Mouse (Mus musculus) erythroblast, embryonic 14.5 days (primary cell): ENCODE results near the gene Cmtm2b.

Source experiments
- GATA1 ChIP-seq: IDR thresholded peaks from 2 replicates; pipeline ENCODE4 v1.6.1; 2012; ENCODE audit warnings: low read length, inconsistent platforms, mixed read lengths
- TAL1 ChIP-seq: IDR thresholded peaks from 3 replicates; pipeline ENCODE4 v1.6.1; 2012; ENCODE audit warnings: low read length, inconsistent platforms, mixed read lengths

- TF ChIP-seq TAL1 (no peak), GATA1 (no peak)
These were observed 37.9 kb downstream of the Cmtm2b start for GRCm38 (mm10) chr8:104359778-104360456.
